Mouse (Mus musculus): ENCODE measurements at regions not wholly inside any gene's neighbourhood (a gene's known extent, or its start where the extent isn't known, plus 50 kb on each side); places are given as distances from the start of the nearest gene placed in this dataset.

GRCm38 (mm10) chr6:39258656-39259055, 52.1 kb upstream of the Kdm7a start:
- Histone ChIP-seq H3K9me3 (no peaks in the 10 kb centered on the region), H3K36me3 (replicated peaks) (no peaks in the 10 kb centered on the region), H3K27me3 (ENCODE audit: poor library complexity, severe bottlenecking) (peaks cover 18% of the 10 kb centered on the region), H3K4me3 (no peak overlapping the region), H3K27ac (no peak overlapping the region), H3K4me1 (peaks cover 46% of the 10 kb centered on the region)
- WGBS: 90% methylated on average over 4 of the region's 4 CpGs
- no peak for DNase-seq (ENCODE audit: extremely low spot score, low spot score)

- Histone ChIP-seq H3K4me1 (peaks cover 38% of the 10 kb centered on the region), H3K9me3 (no peaks in the 10 kb centered on the region), H3K27ac (peak overlapping the region; percentile 88), H3K27me3 (ENCODE audit: poor library complexity, severe bottlenecking) (peaks cover 18% of the 10 kb centered on the region), H3K4me3 (peak overlapping the region; percentile 54), H3K36me3 (replicated peaks) (no peaks in the 10 kb centered on the region)
- peak; percentile 31 for DNase-seq (ENCODE audit: extremely low spot score, low spot score)
- 44% methylated on average over 7 of the region's 7 CpGs for WGBS
These were observed 51.2 kb upstream of the Kdm7a start for GRCm38 (mm10) chr6:39257667-39258395.

- Histone ChIP-seq H3K36me3 (replicated peaks) (no peaks in the 10 kb centered on the region), H3K27me3 (ENCODE audit: poor library complexity, severe bottlenecking) (peaks cover 18% of the 10 kb centered on the region), H3K9me3 (no peaks in the 10 kb centered on the region), H3K4me3 (peak overlapping the region; percentile 54), H3K4me1 (peaks cover 35% of the 10 kb centered on the region), H3K27ac (peak overlapping the region; percentile 88)
- peak; percentile 57 for DNase-seq (ENCODE audit: extremely low spot score, low spot score)
- WGBS: 1% methylated on average over 18 of the region's 18 CpGs
These were observed 50.6 kb upstream of the Kdm7a start for GRCm38 (mm10) chr6:39257111-39257571.

- H3K36me3 ChIP-seq (replicated peaks): no peaks in the 10 kb centered on the region
- H3K9me3 ChIP-seq: no peaks in the 10 kb centered on the region
- 3% methylated on average over 48 of the region's 48 CpGs for WGBS
These were observed 49.9 kb upstream of the Kdm7a start for GRCm38 (mm10) chr6:39256304-39257103.

More at GRCm38 (mm10) chr6:39256304-39257103, 49.9 kb upstream of the Kdm7a start:
- Histone ChIP-seq H3K27me3 (ENCODE audit: poor library complexity, severe bottlenecking) (peaks cover 18% of the 10 kb centered on the region), H3K27ac (peak overlapping the region; percentile 88), H3K4me3 (peak overlapping the region; percentile 54), H3K4me1 (peaks cover 35% of the 10 kb centered on the region)
- peak; percentile 87 for DNase-seq (ENCODE audit: extremely low spot score, low spot score)
